Mouse (Mus musculus): ENCODE measurements around the gene Shkbp1.

DNA sequence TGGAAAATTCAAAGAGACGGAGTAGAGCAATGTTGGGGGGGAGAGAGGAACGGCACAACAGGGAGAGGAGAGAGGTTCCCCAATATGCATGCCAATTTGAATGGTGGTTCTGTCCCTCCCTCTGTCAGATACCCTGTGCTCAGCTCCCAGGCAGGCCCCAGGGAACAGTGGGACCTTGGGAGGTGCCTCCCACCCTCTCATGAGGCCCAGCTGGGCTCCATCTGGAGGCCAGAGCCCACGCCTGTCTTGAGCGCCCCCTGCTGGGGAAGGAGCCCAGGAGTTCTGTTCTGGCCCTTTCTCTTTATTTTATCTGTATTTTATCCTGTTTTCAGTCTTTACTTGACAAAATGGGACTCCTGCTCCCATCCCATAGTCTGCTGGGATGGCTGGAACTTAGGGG is 28.9 kb upstream of the Shkbp1 start:
- TF ChIP-seq CTCF (IDR thresholded peaks at IDR 0.05; ENCODE audit: low read depth) (peak; percentile 84), EP300 (IDR thresholded peaks at IDR 0.05; ENCODE audit: low read depth) (no peak)
